Mouse (Mus musculus) olfactory bulb, adult 2 months (tissue): ENCODE measurements around the gene Napa. TPM values are rescaled to one million over a fixed set of nuclear protein-coding genes. Genes with fewer than 3 reads are reported as not detected.

Experiments
- H3K27ac ChIP-seq: fragments of 200-500 bp; 2 replicates; pipeline ENCODE4 v1.5.1; 2012; ENCODE audit warnings: low read depth, low read length; ENCODE audit not compliant: insufficient read depth
- H3K4me1 ChIP-seq: fragments of 200-500 bp; 2 replicates; pipeline ENCODE4 v1.6.1; 2012; ENCODE audit warnings: low read length; ENCODE audit not compliant: control insufficient read depth, insufficient read depth
- H3K4me3 ChIP-seq: fragments of 200-500 bp; 2 replicates; pipeline ENCODE4 v1.5.1; 2012; ENCODE audit warnings: mild to moderate bottlenecking, low read depth, low read length, moderate library complexity; ENCODE audit not compliant: insufficient read depth
- CTCF ChIP-seq: fragments of 200-500 bp; IDR thresholded peaks from 2 replicates; pipeline ENCODE4 v1.5.1; 2012; ENCODE audit warnings: low read depth, mild to moderate bottlenecking, low read length, moderate library complexity; ENCODE audit not compliant: insufficient read depth
- POLR2A ChIP-seq: fragments of 200-500 bp; IDR thresholded peaks from 2 replicates; pipeline ENCODE4 v1.6.1; 2012; ENCODE audit warnings: mild to moderate bottlenecking, low read depth, low read length, moderate library complexity; ENCODE audit not compliant: insufficient read depth
- WGBS: fragments of 180-500 bp; shearing (Covaris S2); methylation state at CpG from one replicate; pipeline ENCODE4 v1.1.7; 2018; 5-methylcytosine and 5-hydroxymethylcytosine counted together
- polyA plus RNA-seq: library from polyadenylated mRNA; stranded (reverse); fragments of >200 nt; gene quantifications from 2 replicates; pipeline ENCODE4 v1.2.4, GENCODE M21; 2012; ENCODE audit warnings: low replicate concordance; ENCODE audit not compliant: missing spikeins, insufficient read depth, insufficient read length

Napa gene
- polyA plus RNA-seq, 1 experiment = not detected

- TF ChIP-seq CTCF = no peak
- no peak for TF ChIP-seq POLR2A
- Histone ChIP-seq H3K4me3 (no peak overlapping the region), H3K27ac (no peak overlapping the region), H3K4me1 (peaks cover 8% of the 10 kb centered on the region; the same call in 1 of the 2 replicates)
- 72% methylated on average over 3 of the region's 3 CpGs for WGBS
Measured at GRCm38 (mm10) chr7:16160702-16161101, 62.4 kb downstream of the Napa start.

- Histone ChIP-seq H3K4me1 (peaks cover 8% of the 10 kb centered on the region; the same call in 1 of the 2 replicates), H3K27ac (no peak overlapping the region), H3K4me3 (no peak overlapping the region)
- TF ChIP-seq POLR2A = no peak
- TF ChIP-seq CTCF = no peak
- 92% methylated on average over 9 of the region's 9 CpGs for WGBS
Measured at GRCm38 (mm10) chr7:16161302-16161701, 63.0 kb downstream of the Napa start.

GRCm38 (mm10) chr7:16162036-16162435, 63.8 kb downstream of the Napa start:
- H3K27ac ChIP-seq = no peak overlapping the region
- TF ChIP-seq CTCF = no peak
- TF ChIP-seq POLR2A = no peak
- H3K4me3 ChIP-seq = no peak overlapping the region
- peaks cover 6% of the 10 kb centered on the region; the same call in 1 of the 2 replicates for H3K4me1 ChIP-seq
- WGBS = 68% methylated on average over 7 of the region's 7 CpGs

Other genes starting within 250 kb of the Napa start
- gene Crx, start 218.5 kb upstream of the Napa start, polyA plus RNA-seq = not detected in 2 replicates
- gene Crxos, start 215.8 kb upstream of the Napa start, polyA plus RNA-seq = not detected in 2 replicates
- gene Selenow, start 176.1 kb upstream of the Napa start, polyA plus RNA-seq = 430 TPM in 1 of 2 replicates, not detected in the other
- gene Nop53, start 152.4 kb upstream of the Napa start, polyA plus RNA-seq = not detected in 2 replicates
- not detected in 2 replicates for gene Ehd2, start 130.9 kb upstream of the Napa start, polyA plus RNA-seq
- gene Bicra, start 50.5 kb upstream of the Napa start, polyA plus RNA-seq = not detected in 2 replicates
- not detected in 2 replicates for gene Zfp541, start 36.6 kb upstream of the Napa start, polyA plus RNA-seq
- gene Kptn, start 21.4 kb downstream of the Napa start, polyA plus RNA-seq = not detected in 2 replicates
- gene Slc8a2, start 31.4 kb downstream of the Napa start, polyA plus RNA-seq = not detected in 2 replicates
- gene Meis3, start 76.6 kb downstream of the Napa start, polyA plus RNA-seq = not detected in 2 replicates
- not detected in 2 replicates for gene Dhx34, start 123.6 kb downstream of the Napa start, polyA plus RNA-seq
- not detected in 2 replicates for gene C5ar2, start 145.7 kb downstream of the Napa start, polyA plus RNA-seq
- not detected in 2 replicates for gene C5ar1, start 161.1 kb downstream of the Napa start, polyA plus RNA-seq
- gene Inafm1, start 175.2 kb downstream of the Napa start, polyA plus RNA-seq = not detected in 2 replicates
- gene Ccdc9, start 188.3 kb downstream of the Napa start, polyA plus RNA-seq = not detected in 2 replicates
- not detected in 2 replicates for gene Bbc3, start 209.9 kb downstream of the Napa start, polyA plus RNA-seq